Mouse (Mus musculus) adrenal gland, adult 2 months (tissue): ENCODE results near the gene Ripor1. TPM values are rescaled to one million over a fixed set of nuclear protein-coding genes. Genes with fewer than 3 reads are reported as not detected.
A peak's percentile ranks its signal among the peaks of the same experiment; 100 is the strongest.

Experiments
- DNase-seq: peaks from one replicate; pipeline ENCODE4 v3.0.0; 2021
- polyA plus RNA-seq: library from polyadenylated mRNA; depleted of rRNA; stranded (reverse); fragments of >200 nt; gene quantifications from 2 replicates; pipeline ENCODE4 v1.2.3, GENCODE M21; 2012
- total RNA-seq, 2 experiments: library from RNA; stranded (reverse); gene quantifications; 2 replicates each; pipeline ENCODE4 v1.2.3; 2021

Ripor1 gene
- total and polyA plus RNA-seq, 3 experiments: 23.2 to 37.3 (median 33.0) TPM

DNA sequence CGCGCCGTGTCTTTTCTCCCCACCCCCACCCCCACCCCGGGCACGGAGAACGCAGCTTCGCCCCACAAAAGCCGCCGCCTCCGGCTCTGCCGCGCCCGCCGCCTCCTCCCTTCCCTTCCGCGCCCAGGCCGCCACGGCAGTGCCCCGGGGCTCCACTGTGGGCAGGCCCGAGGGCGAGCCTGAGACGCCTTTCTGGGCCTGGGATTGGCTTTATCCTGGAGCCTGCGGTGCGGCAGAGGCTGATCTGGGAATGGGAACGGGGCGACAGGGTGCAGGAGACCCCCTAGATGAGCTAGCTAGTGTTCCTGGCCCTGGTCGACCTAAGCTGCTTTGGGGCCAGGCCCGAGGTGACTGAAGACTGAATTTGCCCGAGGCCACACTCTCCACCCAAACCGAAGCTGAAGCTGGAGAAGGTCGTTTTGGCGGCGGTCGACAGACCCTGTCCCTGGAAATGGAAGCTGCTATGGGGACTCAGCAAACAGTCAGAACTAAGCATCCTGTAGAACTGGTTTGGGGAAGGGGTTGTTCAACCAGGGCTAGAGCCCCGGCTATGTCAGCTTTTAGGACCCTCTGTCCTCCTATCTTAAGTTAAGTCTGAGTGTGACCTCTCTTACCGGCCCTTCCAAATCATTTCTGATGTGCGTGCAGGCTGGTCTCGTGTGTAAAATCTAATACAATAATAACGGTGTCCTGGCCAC lies 585 bp downstream of the Ripor1 start:
- DNase-seq: peak; percentile 29

DNA sequence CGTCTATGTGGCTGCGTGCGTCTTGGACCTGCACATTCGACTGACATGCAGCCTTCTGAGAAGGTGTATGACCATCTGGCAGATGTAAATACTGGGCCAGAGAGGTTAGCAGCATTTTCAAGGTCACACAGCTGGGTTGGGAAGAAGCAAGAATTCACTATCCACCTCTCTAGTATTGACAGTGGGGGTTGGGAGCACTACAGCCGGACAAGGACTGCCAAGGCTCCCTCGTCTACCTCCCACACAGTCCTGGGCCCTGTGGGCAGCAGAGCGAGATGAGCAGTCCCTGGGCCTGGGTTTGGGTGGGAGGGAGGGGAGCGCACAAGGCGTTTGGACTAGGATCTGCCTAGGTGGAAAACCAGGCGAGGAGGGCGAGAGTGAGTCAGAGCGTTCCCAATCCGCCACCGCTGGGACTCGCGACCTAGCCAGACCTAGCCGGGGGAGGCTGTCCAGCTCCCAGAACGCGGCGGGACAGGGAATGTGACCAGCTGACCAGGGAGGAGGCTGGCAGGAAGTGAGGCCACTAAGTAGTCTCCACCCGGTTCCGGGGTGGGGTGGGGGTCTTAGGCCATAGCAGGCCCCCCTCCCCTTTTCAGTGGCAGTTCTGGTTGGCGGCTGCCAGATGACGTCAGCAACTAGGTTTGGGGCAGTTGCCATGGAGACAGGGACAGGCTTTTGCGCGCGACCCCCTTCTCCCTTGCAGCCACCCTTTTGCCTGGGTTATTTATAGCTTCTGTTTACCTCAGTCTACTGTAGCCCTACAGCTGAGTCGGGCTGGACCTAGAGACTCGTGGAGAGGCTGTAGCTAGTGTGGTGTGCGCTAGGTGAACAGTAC lies 1.4 kb downstream of the Ripor1 start:
- DNase-seq: peak; percentile 91

DNA sequence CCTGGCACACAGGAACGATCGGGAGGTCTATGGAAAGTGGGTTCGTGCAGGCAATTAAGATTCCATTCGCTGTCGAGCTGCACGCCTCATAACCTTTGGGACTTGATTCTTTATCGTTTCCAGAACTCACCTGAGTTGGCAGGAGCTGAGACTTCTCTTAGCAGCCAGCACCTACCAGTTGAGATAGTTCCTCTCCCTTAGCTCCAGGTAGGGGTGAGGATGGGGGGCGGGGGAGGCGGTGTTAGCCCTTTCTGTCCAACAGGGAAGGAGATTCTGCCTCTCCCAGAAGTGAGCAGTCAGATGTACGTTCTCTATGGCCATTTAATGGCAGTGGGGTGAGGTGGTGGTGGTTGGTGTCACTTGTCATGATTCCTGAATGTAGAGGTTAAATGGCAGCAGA lies 2.0 kb downstream of the Ripor1 start:
- no peak for DNase-seq

DNA sequence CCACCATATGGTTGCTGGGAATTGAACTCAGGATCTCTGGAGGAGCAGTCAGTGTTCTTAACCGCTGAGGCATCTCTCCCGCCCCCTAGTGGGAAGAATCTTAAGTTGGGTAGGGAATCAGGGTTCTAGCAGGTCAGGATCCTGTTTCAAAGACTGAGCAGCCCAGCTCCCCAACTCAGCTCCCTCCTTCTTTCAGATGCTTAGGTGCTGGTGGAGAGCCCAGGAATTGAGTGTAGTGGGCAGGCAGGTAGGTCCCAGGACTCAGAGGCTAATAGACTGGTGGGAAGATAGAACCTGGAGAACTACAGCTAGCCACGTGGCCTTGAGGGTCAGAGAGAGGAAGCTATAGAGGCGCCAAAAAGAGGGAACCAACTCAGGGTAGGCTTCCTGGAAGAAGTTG lies 2.6 kb downstream of the Ripor1 start:
- peak; percentile 50 for DNase-seq

DNA sequence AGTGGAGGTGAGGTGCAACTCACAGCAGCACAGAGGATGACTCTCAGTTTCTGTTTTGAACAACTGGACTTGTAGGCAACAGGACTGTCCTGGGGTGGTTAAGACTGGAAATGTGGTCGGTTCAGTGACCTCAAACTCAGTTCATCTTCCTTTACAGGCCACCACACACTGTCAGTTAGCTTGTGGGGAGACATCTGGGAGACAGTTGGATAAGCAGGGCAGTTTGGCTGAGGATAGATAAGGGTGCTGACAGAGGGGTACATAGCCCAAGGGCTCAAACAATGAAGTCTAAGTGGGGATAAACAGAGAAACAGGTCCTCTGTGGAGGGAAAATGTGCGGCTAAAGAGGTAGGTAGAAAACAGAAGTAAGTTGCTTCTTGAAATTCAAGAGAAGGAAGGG lies 4.3 kb downstream of the Ripor1 start:
- DNase-seq: no peak

DNA sequence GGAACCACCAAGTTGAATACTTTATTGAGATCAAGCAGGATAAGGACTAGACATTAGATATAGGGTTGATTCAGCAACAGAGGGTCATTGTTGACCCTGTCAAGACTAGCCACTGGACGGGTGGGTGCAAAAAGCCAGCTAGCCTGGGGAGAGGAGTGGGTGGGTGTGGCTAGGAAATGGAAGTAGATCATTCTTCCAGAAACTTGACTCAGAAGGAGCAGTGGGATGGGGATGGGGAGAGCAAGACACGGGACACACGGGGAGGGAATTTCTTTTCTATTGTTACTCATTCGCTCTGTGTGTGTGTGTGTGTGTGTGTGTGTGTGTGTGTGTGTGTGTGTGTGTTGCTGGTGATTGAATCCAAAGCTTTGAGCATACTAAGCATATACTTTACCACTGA lies 4.7 kb downstream of the Ripor1 start:
- no peak for DNase-seq

DNA sequence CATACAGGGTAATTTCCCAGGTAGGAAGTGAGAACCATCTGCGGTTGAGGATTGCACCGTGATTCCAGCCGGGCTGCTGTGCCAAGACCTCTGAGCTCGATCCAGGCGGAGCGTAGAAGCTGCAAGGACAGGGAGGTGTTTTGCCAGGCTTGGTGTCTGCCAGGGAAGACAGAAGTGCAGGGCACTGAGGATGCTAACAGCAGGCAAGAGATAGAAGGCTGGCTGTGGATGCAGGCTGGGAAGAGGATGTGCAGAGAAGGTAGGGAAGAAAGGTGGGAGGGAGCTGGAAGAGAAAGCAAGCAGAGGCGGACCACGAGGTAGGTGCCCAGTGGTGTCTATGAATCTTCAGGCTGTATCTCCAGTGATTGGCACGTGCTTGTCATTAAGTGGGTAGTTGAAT lies 6.8 kb downstream of the Ripor1 start:
- DNase-seq: no peak

DNA sequence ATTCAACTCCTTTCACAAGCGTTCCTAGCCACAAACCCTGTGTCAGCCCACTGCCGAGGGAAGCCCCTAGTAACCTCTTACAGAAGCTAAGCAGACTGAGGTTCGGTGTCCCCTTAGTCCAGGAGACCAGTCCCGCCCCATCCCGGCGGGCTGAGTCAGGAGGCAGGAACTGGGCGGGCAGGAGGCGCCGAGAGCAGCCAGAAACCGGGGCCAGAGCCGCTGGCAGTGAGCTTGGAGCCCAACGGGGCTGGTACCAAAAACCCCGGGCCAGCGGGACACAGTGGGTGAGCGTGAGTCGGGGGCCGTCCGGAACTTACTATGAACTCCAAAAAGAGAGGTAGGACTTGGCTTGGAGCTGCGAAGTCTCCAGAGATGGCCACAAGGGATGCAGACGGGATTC lies 8.0 kb downstream of the Ripor1 start:
- DNase-seq: peak; percentile 84

DNA sequence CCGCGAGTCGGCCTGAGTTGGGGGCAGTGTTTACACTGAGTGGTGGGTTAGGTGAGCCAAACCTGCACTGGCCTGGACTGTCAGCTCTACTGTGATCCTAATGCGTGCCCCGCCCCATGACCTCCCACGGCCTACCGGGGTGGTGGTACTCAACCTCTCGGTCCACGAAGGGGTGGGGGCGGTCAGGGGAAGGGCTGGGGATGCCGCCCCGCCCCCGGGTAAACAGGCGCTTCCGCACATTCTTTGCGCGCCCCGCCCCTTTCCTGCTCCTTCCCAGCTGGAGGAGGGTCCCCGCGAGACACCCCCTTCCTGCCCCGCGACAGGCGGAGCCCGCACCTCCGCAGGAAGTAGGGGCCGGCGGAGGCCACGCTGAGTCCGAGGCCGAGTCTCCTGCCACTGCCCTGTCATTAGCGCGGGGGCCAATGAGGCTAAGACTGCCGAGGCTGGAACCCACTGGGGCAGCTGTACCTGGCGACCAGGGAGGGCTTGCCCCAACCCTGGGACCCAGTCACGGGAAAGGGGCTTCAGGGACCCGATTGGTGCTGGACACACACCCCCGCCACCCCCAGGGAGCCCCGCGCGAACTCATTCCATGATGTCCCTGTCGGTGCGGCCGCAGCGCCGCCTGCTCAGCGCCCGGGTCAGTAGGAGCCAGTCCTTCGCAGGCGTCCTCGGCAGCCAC lies 8.9 kb downstream of the Ripor1 start:
- DNase-seq: peak; percentile 88

DNA sequence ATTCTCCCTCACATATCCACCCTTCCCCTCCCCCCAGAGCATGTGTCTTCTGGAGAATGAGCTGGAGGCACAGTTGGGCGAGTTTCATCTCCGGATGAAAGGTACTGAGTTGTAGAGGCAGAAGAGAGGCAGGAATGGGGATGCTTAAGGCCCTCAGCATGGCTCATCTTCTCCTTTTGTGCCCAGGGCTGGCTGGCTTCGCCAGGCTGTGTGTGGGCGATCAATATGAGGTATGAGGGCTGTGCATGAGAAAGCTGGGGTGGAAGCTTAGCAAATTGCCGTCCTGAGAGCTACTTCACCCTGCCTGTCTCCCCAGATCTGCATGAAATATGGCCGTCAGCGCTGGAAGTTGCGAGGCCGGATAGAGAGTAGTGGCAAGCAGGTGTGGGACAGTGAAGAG lies 10.9 kb downstream of the Ripor1 start:
- DNase-seq: no peak

DNA sequence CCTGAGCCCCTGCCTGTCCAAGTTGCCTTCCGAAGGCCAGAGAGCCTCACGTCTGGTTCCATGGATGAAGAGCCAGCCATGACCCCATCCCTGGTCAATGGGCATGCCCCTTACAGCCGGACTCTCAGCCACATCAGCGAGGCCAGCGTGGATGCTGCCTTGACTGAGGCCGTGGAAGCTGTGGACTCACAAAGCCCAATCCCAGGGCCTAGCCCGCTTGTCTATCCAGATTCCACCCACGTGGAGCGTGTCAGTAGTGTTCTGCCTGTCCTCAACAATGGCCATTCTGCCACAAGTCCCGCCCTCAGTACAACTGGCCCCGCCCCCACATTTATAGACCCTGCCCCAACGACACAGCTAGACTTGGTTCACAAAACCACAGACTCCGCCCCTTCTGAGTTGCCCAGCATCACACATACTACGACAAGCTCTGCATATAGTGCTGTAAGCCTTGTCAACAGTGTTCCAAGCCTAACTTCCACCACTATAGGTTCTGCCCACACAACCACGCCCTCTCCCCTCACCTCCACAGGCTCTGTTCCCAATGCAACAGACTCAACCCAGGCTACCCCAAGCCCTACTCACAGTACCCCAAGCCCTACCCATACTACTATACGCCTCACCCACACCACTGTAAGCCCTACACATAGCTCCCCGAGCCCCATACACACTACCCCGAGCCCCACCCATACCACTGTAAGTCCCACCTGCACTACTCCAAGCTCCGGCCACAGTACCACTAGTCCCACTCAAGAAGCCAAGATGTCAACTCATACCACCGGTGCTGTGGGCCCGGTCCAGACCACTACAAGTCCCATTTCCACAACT lies 12.6 kb downstream of the Ripor1 start:
- no peak for DNase-seq

DNA sequence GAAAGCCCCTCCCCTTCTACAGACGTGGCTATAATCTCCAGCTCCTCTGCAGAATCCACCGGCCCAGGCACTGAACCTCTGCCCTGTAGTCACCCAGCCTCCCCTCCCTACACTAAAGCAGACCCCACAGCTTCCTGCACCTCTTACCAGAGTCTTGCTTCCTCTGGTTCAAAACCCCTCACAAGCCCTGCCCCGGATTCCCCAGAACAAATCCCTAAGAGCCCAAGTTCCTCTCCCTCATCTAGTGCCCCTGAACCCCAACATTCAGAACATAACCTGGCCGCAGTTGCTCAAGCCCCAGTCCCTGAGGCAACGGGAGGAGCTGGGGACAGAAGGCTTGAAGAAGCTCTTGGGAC lies 13.2 kb downstream of the Ripor1 start:
- no peak for DNase-seq

DNA sequence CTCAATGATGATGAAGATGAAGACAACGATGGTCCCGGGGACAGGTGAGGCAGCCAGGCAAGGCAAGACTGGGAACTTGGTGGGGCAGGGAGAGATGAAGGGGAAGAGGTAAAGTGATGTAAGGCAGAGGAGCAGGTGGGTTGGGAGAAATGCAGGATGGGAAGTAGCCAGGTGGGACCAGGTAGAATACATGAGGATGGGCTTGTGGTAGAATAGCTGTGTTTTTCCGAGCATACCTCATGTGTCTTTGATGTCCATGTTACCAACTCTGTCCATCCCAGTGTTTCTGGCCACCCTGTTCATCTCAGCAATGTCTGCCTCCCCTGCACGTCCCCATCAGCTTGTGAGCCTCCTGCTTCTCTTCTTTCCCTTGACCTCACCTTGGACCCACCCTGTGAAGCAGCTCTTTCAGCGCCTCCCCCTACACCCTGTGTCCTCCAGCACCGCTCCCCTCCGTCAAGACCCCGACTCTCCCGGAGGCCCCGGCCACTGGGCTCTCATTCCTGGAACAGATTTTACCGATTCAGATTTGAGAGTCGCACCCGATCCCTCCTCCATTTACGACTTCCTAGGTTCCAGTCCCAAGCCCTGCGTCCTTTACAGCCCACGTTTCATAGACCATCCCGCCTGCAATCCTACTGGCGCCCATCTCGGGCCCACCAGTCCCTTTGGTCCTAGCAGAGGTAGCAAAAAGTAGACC lies 14.0 kb downstream of the Ripor1 start:
- DNase-seq: no peak

DNA sequence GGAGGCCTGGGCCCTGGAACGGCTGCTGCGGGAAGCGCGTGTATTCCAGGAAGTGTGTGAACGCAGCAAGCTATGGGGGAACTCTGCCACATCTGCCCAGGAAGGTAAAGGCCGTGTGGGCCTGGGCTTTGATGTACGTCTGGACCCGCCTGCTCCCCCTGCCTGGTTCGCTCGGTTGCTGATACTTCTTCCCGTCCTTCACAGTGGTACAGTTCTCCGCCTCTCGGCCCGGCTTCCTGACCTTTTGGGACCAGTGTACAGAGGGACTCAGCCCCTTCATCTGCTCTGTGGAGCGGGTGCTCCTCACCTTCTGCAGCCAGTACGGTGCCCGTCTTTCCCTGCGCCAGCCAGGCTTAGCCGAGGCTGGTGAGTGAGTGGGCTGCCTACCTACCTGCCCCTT lies 15.2 kb downstream of the Ripor1 start:
- no peak for DNase-seq

DNA sequence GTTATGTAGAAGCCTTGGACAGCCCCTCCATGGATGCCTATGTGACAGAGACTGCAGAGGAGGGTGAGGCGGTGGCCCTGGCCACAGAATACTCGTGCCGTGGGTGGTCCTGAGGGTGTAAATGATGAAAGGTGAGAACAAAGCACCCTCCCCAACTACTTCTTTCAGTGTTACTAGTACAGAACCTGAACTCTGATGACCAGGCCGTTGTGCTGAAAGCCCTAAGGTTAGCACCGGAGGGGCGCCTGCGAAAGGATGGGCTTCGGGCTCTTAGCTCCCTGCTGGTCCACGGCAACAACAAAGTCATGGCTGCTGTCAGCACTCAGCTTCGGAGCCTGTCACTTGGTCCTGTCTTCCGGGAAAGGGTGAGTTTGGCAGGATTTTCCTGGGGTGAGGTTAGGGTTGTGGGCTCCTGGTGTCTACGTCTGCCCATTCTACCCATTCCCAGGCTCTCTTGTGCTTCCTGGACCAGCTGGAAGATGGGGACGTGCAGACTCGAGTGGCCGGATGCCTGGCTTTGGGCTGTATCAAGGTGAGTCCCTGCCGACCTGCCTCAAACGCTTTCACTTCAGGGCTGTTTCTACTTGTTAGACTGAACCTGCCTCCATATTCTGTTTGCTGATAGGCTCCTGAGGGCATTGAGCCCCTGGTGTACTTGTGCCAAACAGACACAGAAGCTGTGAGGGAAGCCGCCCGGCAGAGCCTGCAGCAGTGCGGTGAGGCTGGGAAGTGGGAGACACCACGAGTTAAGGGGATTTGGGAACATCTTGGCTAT lies 16.1 kb downstream of the Ripor1 start:
- DNase-seq: no peak

DNA sequence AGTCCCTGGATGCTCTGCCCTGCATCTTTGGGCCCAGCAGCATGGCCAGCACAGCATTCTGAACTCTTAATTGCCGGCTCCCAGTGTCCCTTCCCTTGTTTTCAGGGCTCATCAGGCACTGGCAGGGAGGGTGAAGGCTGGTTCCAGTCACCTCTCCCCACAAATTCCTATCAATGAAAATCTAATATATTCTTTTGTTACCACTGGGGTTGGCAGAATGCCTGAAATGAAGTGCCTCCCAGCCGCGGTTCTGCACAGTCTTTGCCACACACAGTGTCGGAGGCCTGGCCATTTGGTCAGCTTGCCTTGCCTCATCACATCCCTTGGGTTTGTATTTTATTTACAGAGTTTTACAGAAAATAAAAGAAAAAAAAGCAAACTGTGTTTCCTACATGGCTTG lies 16.8 kb downstream of the Ripor1 start:
- DNase-seq: no peak

DNA sequence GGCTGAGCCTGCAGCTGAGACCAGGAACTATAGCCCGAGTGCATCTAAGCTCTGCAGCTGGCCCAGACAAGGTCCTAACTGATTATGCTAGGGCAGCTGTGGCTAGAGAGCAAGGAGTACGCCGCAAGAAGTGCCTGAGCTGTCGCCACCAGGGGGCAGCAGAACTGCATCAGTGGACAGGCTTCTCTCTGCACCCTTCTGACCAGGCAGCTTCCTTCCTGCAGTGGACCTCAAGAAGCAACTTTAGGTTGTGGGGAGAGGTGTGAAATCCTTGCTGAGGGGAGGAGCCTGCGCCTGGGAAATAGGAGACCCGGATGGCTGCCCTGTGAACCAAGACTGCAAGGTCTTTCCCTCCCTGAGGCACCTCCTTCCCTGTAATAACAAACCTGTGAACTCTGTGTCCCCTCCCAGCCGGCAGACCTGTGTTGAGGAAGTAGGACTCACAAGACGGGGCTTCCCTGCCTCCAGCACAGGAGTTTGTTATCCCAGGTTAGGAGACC lies 17.4 kb downstream of the Ripor1 start:
- peak; percentile 92 for DNase-seq

DNA sequence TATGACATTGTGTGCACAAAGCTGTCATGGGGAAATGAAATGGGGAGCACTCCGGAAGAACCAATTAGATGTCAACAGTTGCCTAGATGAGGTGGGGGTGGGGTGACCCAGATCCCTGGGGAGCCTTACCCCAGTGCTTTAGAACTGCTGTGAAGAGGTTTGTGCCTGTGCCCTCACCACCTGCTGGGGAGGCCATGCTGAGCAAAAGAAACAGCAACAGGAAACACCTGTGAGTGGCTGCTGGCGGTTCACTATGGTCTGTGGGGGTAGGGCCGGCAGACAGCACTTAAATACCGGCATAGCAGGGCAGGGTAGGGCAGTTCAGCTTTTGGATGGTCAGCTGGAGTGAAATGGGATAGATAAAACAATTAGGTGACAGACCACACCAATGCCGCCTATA lies 18.1 kb downstream of the Ripor1 start:
- no peak for DNase-seq

DNA sequence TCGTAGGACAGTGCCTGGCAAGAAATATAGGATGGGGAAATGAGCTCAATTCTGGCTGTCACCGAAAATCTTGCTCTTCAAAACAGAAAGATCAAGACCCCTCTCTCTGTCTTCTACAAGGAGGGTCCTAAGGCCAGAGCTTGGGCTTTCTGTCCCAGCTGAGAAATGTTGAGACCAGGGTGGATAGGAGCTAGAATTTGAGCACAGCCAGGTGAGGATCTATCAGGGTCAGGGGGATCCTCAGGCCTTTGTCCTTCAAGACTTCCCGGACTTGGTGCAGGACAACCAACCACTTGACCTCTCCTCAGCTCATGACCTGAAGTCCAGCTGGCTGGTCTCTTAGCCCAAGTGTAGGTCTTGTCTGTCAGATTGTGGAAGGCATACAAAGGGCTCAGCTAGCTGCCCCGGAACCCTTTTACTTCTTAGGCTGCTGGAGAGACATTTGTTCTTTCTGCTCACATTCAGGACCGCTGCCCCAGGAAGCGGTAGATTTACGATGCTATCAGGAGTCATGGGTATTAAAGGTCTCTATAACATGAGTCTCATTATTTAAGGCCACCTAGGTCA lies 18.7 kb downstream of the Ripor1 start:
- DNase-seq: no peak

DNA sequence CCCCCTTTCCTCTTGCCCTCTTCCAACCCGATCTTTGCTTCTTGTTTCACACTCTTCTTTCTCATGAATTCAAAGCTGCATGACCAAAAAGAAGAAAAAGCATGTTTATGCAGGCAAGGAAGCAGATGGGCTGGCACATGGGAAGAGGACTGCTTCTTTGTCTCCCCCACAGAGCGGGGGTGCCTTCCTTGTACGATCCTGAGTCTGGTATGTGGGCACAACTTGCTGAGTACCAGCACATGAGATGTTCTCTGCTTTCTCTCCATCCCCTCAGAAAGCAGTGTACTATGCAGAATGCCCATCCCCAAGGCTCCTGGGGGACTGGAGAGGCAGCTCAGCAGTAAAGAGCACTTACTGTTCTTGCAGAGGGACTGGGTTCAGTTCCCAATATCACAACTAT lies 19.3 kb downstream of the Ripor1 start:
- DNase-seq: no peak
